Mouse (Mus musculus) heart, postnatal 0 days (tissue): ENCODE measurements around the gene Rrp36. TPM values are rescaled to one million over a fixed set of nuclear protein-coding genes. Genes with fewer than 3 reads are reported as not detected.

Experiments used
- ATAC-seq: fragments of 200-750 bp; cut with Nextera tagmentation; 2 replicates; pipeline ENCODE4 v1.8.0; 2017; ENCODE audit warnings: low read depth, moderate number of reproducible peaks, moderate library complexity; ENCODE audit not compliant: insufficient read depth
- DNase-seq: peaks from one replicate; pipeline ENCODE4 v3.0.0-alpha.2; 2016; ENCODE audit warnings: low spot score
- H3K27ac ChIP-seq: fragments of 300-500 bp; sonication (generic); 2 replicates; pipeline ENCODE4 v1.5.1; 2014; ENCODE audit warnings: low read depth, mild to moderate bottlenecking
- H3K27me3 ChIP-seq: fragments of 300-500 bp; sonication (generic); 2 replicates; pipeline ENCODE4 v1.6.1; 2014; ENCODE audit warnings: low read length, mixed read lengths; ENCODE audit not compliant: control insufficient read depth, insufficient read depth
- H3K36me3 ChIP-seq: fragments of 300-500 bp; sonication (generic); replicated peaks from 2 replicates; pipeline ENCODE4 v1.6.1; 2014; ENCODE audit warnings: low read length, mixed read lengths; ENCODE audit not compliant: control insufficient read depth, insufficient read depth
- H3K4me1 ChIP-seq: fragments of 300-500 bp; sonication (generic); 2 replicates; pipeline ENCODE4 v1.6.1; 2014; ENCODE audit warnings: antibody characterized with exemption; ENCODE audit not compliant: control insufficient read depth, insufficient read depth
- H3K4me2 ChIP-seq: fragments of 300-500 bp; sonication (generic); 2 replicates; pipeline ENCODE4 v1.6.1; 2014; ENCODE audit warnings: low read depth, mild to moderate bottlenecking, low read length, moderate library complexity
- H3K4me3 ChIP-seq: fragments of 300-500 bp; sonication (generic); 2 replicates; pipeline ENCODE4 v1.5.1; 2014; ENCODE audit warnings: low read depth, low read length
- H3K9ac ChIP-seq: fragments of 300-500 bp; sonication (generic); replicated peaks from 2 replicates; pipeline ENCODE4 v1.6.1; 2014; ENCODE audit warnings: low read depth, low read length, mixed read lengths
- H3K9me3 ChIP-seq: fragments of 300-500 bp; sonication (generic); replicated peaks from 2 replicates; pipeline ENCODE4 v1.6.1; 2016; ENCODE audit warnings: low read length; ENCODE audit not compliant: control insufficient read depth
- CTCF ChIP-seq: IDR thresholded peaks from 2 replicates; pipeline ENCODE4 v1.5.1; 2016; ENCODE audit warnings: antibody characterized with exemption, control low read depth, low read depth
- EP300 ChIP-seq: IDR thresholded peaks from 2 replicates; pipeline ENCODE4 v1.6.1; 2016; ENCODE audit warnings: antibody characterized with exemption, low read depth
- WGBS: fragments of 180-500 bp; shearing (Covaris S2); extraction: QIAGEN DNeasy Blood & Tissue Kit; methylation state at CpG from one replicate; pipeline ENCODE4 v1.1.7; 2014; 5-methylcytosine and 5-hydroxymethylcytosine counted together
- polyA plus RNA-seq: library from polyadenylated mRNA; unstranded; fragments of >200 nt; fragmentation: Nextera tagmentation; extraction: Ambion mirVana; gene quantifications from 2 replicates; pipeline ENCODE4 v1.2.1, GENCODE M21; 2015
- total RNA-seq: library from RNA; depleted of rRNA; stranded (reverse); fragments of >200 nt; gene quantifications from 2 replicates; pipeline ENCODE4 v1.2.3, GENCODE M21; 2014; ENCODE audit warnings: low replicate concordance

Rrp36 gene
- total and polyA plus RNA-seq, 2 experiments from 2014 or later, result 18.8 to 29.7 TPM

GRCm38 (mm10) chr17:46703971-46704886, 30.1 kb upstream of the Rrp36 start:
- H3K36me3 ChIP-seq, result peaks cover 4% of the 10 kb centered on the region; the same call in 1 of the 2 replicates
- peak; percentile 30 for DNase-seq
- H3K4me2 ChIP-seq, result peak overlapping the region; percentile 88
- ATAC-seq, result peak; percentile 71
- peak overlapping the region; percentile 86 for H3K4me3 ChIP-seq
- H3K27ac ChIP-seq, result peak overlapping the region; percentile 90
- TF ChIP-seq CTCF, result no peak
- TF ChIP-seq EP300, result no peak
- 5% methylated on average over 29 of the region's 41 CpGs for WGBS
- H3K9me3 ChIP-seq, result no peaks in the 10 kb centered on the region
- H3K4me1 ChIP-seq, result peaks cover 15% of the 10 kb centered on the region
- H3K9ac ChIP-seq, result peak overlapping the region; percentile 83
- H3K27me3 ChIP-seq, result no peaks in the 10 kb centered on the region

- no peak overlapping the region for H3K9ac ChIP-seq
- H3K4me3 ChIP-seq, result no peak overlapping the region
- H3K27me3 ChIP-seq, result no peaks in the 10 kb centered on the region
- H3K27ac ChIP-seq, result no peak overlapping the region
- no peak overlapping the region for H3K4me2 ChIP-seq
- 85% methylated on average over 5 of the region's 5 CpGs for WGBS
- no peak for ATAC-seq
- H3K36me3 ChIP-seq, result peaks cover 12% of the 10 kb centered on the region; the same call in 1 of the 2 replicates
- H3K4me1 ChIP-seq, result peaks cover 15% of the 10 kb centered on the region
- TF ChIP-seq CTCF (no peak), EP300 (no peak)
- DNase-seq, result no peak
- no peaks in the 10 kb centered on the region for H3K9me3 ChIP-seq
These were observed 28.4 kb upstream of the Rrp36 start for GRCm38 (mm10) chr17:46702506-46702905.

DNA sequence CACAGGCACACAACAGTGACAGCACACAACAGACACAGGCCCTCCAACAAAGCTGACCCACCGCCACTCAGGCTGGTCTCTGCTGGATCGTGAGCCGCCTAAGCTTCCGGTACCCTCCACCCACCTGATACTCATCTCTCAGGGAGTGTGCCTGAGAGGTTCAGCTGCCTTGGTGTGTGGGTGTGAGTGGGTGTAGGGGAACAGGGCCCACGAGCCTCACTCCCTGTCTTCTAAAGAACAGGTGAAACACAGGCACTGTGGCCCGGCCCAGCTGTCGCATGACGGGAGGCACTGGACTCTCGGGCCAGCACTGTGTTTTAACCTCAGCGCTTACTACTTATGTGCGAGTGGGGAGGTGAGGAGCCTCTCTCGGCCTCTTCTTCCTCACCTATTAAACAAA, 27.9 kb upstream of the Rrp36 start:
- 86% methylated on average over 12 of the region's 12 CpGs for WGBS
- Histone ChIP-seq H3K27ac (no peak overlapping the region), H3K4me1 (peaks cover 15% of the 10 kb centered on the region), H3K9ac (no peak overlapping the region), H3K9me3 (no peaks in the 10 kb centered on the region), H3K4me3 (no peak overlapping the region), H3K27me3 (no peaks in the 10 kb centered on the region), H3K4me2 (no peak overlapping the region), H3K36me3 (peaks cover 12% of the 10 kb centered on the region; the same call in 1 of the 2 replicates)
- no peak for TF ChIP-seq CTCF
- no peak for TF ChIP-seq EP300
- DNase-seq (no peak), ATAC-seq (no peak)

- H3K27me3 ChIP-seq, result no peaks in the 10 kb centered on the region
- TF ChIP-seq EP300 (no peak), CTCF (no peak)
- no peak for ATAC-seq
- H3K4me1 ChIP-seq, result peaks cover 15% of the 10 kb centered on the region
- no peaks in the 10 kb centered on the region for H3K9me3 ChIP-seq
- DNase-seq, result no peak
- WGBS, result 76% methylated on average over 12 of the region's 12 CpGs
- H3K9ac ChIP-seq, result peak overlapping the region; percentile 30; the same call in 1 of the 2 replicates
- H3K4me2 ChIP-seq, result 0 out of 2 replicates have a peak overlapping the region, but pooled peaks have one; percentile 12
- H3K36me3 ChIP-seq, result peaks cover 12% of the 10 kb centered on the region; the same call in 1 of the 2 replicates
- no peak overlapping the region for H3K4me3 ChIP-seq
- H3K27ac ChIP-seq, result no peak overlapping the region
These were observed 27.3 kb upstream of the Rrp36 start for GRCm38 (mm10) chr17:46701489-46701888.

DNA sequence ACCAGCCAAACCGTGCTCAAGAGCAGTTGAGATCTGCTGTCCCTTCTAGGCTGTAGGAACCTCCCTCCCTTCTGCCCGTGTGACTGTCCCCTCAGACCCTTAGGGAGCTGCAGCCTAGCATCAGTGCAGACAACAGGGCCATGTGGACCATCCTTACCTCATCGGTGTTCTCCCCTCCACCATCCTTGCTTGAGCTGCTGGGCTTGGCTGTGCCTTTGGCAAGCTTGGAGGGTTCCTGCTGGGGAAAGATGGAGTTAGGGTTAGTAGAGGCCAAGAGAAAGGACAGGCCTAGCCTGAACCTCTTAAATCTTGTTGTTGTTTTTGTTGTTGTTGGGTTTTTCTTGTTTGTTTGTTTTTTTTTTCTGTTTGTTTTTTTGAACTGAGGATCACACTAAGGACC, 25.8 kb upstream of the Rrp36 start:
- WGBS, result 85% methylated on average over 3 of the region's 3 CpGs
- peaks cover 12% of the 10 kb centered on the region; the same call in 1 of the 2 replicates for H3K36me3 ChIP-seq
- H3K27me3 ChIP-seq, result no peaks in the 10 kb centered on the region
- ATAC-seq (no peak), DNase-seq (no peak)
- peaks cover 11% of the 10 kb centered on the region; the same call in 1 of the 2 replicates for H3K4me1 ChIP-seq
- no peak overlapping the region for H3K27ac ChIP-seq
- H3K9ac ChIP-seq, result no peak overlapping the region
- H3K4me3 ChIP-seq, result no peak overlapping the region
- no peak overlapping the region for H3K4me2 ChIP-seq
- TF ChIP-seq EP300 (no peak), CTCF (no peak)
- H3K9me3 ChIP-seq, result no peaks in the 10 kb centered on the region
